Mouse (Mus musculus) cerebellum, postnatal 10 days (tissue): ENCODE data around the gene Rapgef2.

ENCODE experiments used
- DNase-seq, 2 experiments: peaks; one replicate each; pipeline ENCODE4 v3.0.0; 2021; ENCODE audit warnings: mixed read lengths in 2 of 2

The Rapgef2 gene

DNA sequence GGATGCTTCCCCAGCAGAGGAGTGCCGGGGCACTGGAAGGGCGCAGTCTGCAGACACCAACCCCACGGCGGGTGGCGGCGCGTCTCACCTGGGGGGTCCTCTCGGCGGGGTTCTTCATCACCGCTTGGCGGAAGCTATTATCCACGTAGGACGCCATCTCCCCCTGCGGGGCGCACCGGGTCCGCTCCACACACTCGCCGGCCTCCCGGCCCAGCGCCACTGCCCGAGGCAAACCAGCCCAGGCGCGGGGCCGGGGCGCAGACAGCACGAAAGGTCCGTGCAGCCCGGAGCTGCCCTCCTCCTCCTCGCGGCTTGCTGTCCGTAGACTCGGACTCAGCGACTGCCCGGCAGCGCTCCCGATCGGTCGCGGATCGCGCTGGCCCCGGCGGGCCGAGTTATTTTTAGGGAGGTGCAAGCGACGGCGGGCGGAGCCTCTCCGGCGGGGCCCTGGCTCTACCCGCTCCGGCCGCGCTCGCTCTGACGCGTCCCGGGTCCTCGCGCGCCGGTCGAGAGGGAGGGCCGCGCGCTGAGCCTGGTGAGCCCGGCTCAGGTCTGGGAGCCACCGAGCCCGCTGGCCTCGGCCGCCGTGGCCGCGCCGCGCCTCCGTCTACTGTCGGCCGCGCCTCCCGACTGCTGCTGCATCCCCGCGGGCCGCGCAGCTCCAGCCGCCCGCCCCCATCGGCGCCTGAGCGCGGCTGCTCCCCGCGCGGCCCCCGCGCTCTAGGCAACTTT lies at the start of gene Rapgef2:
Gene Rapgef2, minus strand, starts transcription at position 142 of the 732 bp plus-strand sequence.
- DNase-seq: peak; percentile 79 to 81

DNA sequence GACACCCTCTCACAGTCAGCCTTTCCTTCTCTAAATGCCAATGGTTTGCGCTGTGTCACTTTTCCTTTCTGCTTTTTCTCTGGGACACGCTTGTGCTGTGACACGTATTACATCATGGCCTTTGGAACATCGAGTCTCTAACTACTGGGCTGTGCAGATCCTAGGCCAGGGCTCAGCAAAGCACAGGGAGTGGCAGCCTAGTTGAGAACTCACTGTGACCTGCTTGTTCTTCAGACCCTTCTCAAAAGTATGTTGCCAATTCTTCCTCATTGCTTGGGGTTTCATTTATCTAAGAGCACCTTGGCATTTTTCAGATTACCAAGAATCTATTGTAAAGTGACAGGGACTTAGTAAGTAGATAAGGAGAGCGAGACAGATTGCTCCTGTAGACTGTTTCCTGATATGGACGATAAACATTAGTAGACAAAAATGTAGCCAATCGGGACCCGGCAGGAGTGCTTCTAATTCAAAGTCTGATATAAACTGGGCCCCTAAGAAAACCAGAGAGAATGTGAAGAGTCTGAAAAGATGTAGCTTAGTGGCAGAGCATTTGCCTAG lies 47.4 kb upstream of the Rapgef2 start:
- no peak for DNase-seq

GRCm38 (mm10) chr3:79333051-79333450 lies 46.7 kb upstream of the Rapgef2 start:
- DNase-seq: peak; percentile 40 to 62

DNA sequence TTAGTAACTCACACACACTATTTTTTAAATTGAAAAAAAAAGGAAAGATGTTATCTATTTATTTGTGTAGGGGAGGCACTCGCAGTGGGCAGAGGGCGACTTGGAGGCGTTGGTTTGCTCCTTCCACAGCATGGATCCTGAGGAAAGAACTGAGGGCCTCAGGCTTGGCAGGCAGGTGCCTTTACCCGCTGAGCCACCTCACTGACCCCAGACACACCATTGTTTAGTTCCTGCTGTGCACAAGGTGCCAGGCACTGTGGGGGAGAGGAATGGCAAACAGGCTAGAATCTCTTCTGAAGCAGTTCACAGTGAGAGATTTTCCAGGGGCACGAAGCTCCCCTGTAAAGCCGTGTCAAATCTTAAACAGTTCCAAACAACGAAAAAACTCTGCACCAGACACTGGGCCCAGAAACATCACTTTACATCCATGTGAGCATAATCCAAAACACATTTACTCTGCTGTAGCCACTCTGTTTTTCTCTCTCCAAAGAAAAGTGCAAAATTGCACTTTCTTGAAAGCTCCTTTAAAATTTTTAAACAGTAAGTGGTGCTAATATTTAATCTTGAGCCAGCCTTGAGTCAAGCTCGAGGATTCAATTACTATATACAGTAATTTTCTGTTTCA lies 43.5 kb upstream of the Rapgef2 start:
- peak in 1 of 2 experiments; percentile 24 for DNase-seq

DNA sequence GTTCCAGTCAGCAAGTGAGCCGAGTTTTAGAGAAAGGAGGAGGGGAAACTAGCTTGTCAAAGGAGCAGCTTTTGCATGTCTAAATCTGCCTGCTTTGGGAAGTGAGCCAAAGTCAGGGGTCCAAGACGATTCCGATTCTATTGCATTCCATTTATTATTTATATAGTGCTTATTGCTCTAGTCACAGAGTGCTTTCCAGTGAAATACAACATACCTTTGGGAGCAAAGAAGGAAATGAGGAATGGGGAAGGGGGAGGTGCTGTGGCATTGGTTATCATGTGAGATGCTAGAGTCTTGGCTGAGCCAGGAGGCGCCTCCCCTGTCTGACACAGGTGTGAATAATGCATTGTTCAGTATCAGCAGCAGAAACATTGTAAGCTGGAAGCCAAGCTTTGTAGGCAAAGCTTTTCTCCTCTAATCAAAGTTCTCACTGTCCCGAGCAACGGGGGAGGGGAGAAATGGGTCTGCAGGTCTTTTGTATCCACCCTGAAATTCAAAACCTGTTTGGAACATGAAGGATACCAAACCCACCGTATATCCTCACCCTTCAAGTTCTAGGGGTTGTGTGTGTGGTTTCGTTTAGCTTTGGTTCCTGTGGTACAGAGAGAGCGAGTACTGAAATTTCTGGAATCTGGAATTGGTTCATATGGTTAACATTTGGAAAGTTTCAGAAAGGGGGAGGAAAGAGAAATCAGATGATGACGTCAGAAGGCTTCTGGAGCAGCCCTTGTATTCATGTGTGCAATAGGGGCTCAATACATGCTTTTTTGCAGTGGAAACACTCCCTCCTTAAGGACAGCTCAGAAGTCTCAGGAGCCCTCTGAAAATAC lies 38.6 kb upstream of the Rapgef2 start:
- DNase-seq: peak; percentile 5 to 16

DNA sequence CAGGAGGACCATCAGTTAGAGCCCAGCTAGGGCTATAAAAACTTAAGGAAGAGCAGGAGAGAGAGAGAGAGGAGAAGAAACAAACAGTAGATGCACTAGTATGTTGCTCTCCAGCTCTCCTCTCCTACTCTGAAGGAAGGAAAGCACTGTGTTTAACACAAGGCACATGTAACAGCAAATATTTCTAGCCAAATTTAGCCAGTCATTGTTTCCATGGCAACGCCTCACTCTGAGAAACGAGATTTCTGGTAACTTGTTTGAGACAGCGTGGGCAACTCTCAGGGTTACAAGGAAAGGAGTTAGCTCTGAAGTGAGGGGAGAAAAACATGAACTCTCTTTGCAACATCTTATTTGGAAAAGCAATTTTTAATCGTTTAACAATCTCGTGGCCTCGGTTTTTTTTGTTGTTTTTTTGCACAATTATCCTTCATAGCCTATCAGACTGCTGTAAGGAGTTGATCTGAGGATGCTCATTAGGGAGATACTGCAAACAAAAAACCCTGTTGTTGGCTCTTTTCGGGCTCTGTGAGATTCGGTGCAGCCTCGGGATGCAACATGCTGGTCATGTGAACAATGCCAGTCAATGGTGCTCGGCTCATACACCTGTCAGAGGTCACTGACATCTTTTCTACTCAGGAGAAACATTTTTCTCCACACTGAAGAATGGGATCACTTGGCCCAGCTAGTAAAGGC lies 27.8 kb upstream of the Rapgef2 start:
- DNase-seq: peak; percentile 26 to 28

DNA sequence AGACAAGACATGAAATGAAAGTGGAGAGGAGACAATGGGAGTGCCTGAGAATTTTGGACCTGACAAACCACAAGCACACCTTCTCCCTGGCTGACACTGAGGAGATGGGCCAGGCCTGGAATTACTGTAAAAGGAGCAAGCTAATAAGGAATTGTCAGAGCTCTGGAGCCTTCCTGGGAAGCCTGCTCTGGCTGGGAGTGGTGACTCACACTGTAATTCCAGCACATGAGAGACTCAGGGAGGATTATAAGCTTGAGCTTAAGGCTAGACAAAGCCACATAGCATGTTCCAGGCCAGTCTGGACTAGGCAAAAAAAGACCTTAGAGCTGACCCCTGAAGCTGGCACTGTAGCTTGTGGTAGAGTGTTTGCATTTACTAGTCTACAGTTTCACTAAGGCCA lies 25.6 kb upstream of the Rapgef2 start:
- no peak for DNase-seq

DNA sequence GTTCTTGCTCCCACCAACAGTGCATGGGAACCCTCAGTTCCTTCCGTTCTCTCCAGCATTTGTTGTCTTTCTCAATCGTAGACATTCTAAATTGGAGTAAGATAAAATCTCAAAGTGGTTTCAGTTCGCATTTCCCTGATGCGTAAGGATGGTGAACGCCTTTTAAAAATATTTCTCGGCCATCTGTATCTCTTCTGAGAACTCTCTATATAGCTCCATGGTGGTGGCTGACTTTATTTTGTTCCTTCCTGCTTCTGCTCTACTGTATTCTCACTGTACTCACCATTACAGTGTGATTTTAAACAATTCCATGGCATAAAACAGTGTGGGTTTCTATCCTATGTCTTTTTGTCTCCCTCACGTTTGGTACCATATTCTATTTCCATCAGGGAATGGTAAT lies 23.9 kb upstream of the Rapgef2 start:
- DNase-seq: no peak

- DNase-seq: no peak
Measured at GRCm38 (mm10) chr3:79308605-79309004, 22.3 kb upstream of the Rapgef2 start.

- DNase-seq: no peak
Measured at GRCm38 (mm10) chr3:79299401-79299800, 13.1 kb upstream of the Rapgef2 start.

DNA sequence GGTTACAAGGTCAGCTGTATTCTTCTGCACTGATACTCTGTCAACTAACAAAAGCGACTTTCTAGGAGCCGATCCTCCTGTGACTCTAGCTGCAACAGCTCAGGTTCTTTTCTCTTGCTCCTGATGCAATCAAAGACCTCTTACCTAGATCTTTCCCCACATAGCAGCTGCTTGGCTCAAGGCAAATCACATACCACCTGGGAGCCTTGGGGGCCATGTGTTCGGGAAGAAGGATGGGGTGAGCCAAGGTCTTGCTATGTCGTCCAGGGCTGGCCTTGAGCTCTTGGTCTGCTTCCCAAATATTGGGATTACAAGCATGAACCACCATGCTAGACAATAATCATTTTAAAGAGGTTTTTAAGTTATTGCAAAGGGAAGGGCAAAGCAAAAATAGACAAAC lies 11.0 kb upstream of the Rapgef2 start:
- DNase-seq: peak in 1 of 2 experiments; percentile 13

DNA sequence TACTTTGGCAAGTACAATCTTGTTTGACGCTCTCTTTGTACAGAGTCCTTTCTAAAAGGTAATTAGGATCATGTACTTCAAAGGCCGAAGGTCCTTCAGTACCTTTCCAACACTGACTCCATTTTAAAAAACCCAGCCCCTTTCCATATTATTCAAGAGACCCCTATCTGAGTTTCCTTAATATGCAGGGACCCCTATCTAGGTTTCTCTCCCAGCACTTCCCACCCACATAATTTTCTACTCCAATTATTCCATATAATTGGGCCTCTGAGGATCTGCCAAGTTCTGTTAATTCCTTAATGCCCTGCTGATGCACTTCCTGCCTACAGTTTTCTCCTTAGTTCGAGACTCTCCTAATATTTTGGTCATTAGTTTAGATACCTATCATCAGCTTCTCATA lies 10.3 kb upstream of the Rapgef2 start:
- DNase-seq: no peak

- DNase-seq: no peak
Measured at GRCm38 (mm10) chr3:79296049-79296448, 9.7 kb upstream of the Rapgef2 start.

- no peak for DNase-seq
Measured at GRCm38 (mm10) chr3:79294701-79295100, 8.4 kb upstream of the Rapgef2 start.

DNA sequence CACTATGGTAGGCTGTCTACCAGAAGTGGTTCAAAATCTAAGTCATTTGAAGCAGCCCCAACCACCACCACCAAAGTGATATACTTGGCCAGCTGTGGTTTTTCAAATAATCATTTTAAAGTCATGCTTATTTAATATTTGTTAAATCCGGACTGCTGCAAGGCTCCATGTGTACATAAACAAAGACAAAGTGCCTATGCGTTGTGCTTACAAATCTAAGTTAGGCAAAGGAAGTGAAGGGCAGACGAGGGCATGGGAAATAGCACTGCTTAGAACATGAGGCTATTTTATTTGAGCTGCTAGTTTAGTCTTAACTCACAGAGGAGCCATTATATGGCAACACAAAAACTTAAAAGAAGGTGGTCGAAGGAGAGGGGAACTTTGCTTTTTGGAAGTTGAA lies 6.7 kb upstream of the Rapgef2 start:
- DNase-seq: no peak

GRCm38 (mm10) chr3:79289050-79289449 lies 2.7 kb upstream of the Rapgef2 start:
- DNase-seq: no peak

- DNase-seq: no peak
Measured at GRCm38 (mm10) chr3:79287699-79288458, 1.6 kb upstream of the Rapgef2 start.

GRCm38 (mm10) chr3:79287108-79287576 lies 825 bp upstream of the Rapgef2 start:
- peak; percentile 95 to 97 for DNase-seq

DNA sequence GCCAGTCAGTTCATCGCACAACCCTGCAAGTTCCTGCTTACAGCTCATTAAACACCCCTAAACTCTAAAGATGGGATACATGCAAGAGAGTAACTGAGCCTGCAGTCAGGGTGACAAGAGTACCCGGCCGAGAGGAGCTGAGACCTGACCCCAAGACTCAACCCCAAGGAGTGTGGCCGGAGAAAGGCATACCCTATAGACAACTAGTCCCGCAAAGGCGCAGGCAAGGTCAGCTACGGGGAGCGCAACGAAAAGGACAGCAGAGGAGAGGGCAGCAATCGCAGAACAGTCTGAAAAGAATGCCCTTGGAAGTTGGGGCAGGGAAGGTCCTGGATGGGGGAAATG lies 314 bp downstream of the Rapgef2 start:
- no peak for DNase-seq

GRCm38 (mm10) chr3:79285097-79285675 lies 1.1 kb downstream of the Rapgef2 start:
- peak; percentile 78 to 80 for DNase-seq

- DNase-seq: no peak
Measured at GRCm38 (mm10) chr3:79283976-79284375, 2.3 kb downstream of the Rapgef2 start.
